Mouse (Mus musculus): ENCODE measurements around the gene Ldlrad3.

The Ldlrad3 gene

DNA sequence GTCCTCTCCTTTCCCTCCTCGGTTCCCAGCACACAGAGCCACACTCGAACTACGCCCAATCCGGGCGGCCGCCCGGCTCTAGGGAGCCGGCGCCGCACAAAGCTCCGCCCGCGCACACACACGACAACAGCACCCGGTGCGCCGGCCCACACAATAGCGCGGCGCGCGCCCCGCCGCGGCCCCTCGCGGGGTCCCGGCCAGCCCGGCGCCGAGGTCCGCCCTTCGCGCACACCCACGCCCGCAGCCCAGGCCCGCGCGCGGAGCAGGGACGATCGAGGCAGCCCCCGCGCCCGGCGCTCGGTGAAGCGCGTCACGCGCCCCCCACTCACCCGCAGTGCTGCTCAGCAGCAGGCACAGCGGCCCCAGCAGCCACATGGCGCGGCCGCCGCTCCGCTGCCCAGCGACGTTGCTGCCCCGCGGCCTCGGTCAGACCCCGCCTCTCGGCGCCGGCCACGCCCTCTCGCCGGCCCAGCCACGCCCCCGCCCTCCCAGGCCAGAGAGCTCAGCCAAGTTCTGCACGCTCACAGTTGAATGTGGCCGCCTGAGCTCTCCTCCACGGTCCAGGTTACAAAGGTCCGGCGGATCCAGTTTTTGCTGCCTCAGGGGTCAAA, at the start of gene Ldlrad3:
TSS of gene Ldlrad3 (minus strand) at position 435 of the 611 bp plus-strand sequence.
- peak; percentile 88 for DNase-seq

DNA sequence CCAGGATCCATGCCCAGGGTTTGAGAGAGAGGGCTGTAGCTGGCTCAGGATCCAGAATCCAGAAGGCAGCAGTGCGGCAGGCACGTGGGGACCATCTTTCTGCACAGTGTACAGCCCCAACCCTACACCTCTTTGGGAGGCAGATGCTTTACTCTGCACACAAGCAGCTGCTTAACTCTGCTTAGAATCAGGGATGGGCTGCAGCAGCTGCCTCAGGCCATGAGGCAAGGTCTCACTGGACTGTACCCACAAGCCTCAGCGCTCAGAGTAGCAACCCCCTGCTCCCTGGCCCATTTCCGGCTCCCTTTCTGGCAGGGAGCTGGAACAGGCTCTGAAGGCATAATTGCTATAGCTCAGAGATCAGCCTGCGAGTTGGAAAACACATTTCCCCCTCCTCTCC, 45.3 kb upstream of the Ldlrad3 start:
- DNase-seq: no peak

DNA sequence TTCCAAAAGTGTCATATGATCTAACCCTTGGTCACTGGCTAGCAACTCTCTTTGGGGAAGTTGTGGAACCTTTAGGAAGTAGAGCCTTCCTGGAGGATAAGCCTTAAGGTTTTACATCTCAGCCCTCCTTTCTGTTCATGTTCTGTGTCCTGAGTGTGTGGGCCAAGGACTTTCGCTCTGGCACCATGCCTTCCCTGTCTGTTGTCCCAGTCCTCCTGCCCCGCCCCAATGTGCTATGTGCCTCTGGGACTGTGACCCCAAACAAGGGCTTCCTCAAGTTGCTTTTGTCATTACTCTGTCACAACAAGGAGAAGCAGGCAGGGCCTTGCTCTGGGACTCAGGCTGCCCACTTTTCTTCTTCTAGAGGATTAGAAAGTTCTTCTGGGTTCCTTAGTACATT, 42.9 kb upstream of the Ldlrad3 start:
- no peak for DNase-seq

DNA sequence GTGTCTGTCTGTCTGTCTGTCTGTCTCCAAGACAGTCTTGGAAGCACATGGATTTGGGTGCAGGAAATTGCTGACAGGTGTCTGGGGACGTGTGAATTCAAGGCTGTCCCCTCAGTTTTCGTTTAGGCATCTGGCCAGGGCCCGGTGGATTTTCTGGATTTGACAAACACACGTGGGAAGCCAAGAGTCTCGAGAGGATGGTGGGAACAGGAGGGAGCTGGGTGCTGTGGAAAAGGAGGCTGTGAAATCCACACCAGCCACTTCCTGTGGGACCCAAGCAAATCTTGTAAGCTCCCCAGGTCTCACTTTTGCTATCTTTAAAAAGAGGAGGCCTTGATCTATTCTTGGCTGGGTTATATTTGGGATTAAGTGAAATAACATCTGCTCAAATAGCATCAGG, 42.1 kb upstream of the Ldlrad3 start:
- no peak for DNase-seq

DNA sequence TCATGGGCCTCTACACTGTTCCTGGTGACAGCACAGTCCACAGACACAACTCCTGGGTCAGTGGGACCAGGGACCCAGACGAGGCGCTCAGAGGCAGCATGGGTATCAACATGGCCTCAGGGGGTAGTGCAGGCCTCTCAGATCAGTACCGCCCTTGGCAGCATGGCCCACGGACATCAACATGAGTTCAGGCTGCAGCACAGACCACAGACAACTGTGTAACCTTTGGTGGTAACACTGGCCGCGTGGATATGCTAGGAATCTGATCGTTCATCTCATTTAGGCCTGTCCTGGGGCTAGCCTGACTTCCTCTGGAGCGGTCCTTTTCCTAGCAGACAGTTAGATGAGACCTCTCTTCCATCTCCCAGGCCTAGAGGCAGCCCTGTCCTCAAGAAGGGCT, 41.7 kb upstream of the Ldlrad3 start:
- no peak for DNase-seq

DNA sequence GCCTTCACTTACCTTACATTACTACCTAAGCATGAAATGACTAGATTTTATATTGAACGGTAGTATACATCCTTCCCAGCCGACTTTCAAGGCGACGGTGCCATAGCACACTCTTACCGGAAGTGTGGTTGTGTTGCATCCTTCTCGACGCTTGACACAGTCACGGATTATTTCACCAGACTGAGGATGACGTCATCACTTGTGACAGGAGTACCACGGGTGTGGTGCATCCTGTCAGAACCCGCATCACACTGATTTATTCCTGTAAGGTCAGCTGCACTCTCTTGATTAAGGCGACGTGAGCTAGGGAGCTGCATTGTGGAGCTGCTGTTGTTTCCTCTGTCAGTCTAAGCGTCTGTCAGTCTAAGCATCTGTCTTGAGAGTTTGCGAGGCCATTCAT, 40.1 kb upstream of the Ldlrad3 start:
- DNase-seq: no peak

DNA sequence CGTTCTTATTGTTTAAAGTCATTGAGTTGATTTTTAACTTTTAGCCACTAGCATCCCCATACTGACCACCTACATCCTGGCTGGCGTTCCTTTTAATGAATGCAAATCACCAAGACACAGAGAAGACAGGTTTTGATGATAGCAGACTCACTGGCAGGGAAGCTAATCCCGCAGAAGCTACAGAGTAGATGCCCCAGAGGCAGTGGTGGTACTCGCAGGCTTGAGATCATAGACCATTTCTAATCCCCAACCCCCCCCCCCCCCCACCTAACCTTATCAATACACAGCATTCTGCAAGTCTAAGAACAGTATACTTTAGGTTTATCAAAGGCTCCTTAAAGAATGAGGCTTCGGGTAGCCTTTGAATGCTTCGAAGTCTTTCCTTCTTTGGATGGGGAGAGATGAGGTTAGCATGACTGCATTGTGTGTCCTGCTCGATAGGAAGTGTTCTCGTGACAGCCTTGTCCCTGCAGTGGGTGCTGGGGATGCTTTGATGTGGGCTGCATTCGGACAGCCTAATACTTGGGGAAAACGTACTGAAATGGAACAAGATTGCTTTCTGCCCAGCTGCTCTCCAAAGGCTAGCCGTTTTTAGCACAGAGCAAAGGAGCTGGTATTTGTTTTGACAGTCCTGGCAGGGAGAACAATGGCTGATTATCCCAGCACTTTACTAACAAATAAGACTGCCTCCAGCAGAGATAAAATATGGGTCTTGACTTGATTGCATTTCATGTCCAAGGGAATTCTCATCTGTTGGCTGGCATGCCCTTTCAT, 37.4 kb upstream of the Ldlrad3 start:
- no peak for DNase-seq

DNA sequence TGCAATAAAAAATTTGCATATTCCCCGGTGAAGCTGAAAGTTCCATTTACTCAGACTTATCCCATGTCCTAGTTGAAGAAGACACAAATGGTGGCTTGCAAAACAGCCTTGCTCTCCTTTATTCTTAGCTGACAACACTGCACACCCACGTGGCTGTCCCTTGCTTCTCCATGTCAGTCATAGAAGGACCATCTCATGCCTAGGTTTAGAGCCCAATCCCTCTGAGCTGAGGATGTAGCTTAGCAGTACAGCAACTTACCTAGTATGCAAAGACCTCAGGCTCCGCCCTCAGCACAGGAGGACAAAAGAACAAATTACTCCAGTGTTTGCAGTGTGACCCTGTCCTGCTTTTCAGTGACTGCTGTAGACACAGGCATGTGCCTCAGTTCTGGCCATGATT, 36.6 kb upstream of the Ldlrad3 start:
- no peak for DNase-seq

DNA sequence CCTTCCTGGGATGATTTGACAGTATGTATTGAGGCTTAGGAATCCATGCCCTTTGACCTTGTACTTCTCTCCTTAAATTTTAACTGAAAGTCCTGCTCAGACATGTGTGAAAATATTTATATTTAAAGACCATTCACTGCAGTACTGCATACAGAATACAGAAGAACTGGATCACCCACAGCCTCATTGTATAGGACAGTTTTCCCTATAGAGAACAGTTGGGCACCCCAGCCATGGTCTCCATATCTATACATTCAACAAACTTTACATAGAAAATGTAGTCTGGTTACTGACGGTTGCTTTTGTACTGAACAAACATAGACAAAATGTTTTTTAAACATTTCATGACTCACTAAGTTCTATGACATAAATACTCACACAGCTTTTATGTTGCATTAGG, 30.6 kb upstream of the Ldlrad3 start:
- no peak for DNase-seq

DNA sequence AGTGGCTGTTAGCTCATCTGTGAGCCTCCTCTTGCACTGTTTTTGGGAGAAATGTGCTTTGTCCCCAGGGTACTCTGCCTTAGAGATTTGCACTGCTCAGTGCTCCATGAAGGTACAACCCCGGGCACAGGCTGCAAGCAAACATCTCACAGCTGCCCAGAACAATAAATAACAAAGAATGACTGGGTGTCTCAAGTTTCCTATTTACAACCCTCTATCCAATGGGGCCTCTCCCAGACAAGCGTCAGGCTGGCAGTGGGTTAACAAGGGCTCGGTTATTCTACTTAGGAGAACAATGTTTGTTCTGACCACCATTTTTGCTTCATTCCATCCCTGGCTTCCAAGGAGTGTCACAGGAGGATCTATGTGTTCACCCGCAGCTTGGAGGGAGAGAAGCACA, 25.9 kb upstream of the Ldlrad3 start:
- no peak for DNase-seq

DNA sequence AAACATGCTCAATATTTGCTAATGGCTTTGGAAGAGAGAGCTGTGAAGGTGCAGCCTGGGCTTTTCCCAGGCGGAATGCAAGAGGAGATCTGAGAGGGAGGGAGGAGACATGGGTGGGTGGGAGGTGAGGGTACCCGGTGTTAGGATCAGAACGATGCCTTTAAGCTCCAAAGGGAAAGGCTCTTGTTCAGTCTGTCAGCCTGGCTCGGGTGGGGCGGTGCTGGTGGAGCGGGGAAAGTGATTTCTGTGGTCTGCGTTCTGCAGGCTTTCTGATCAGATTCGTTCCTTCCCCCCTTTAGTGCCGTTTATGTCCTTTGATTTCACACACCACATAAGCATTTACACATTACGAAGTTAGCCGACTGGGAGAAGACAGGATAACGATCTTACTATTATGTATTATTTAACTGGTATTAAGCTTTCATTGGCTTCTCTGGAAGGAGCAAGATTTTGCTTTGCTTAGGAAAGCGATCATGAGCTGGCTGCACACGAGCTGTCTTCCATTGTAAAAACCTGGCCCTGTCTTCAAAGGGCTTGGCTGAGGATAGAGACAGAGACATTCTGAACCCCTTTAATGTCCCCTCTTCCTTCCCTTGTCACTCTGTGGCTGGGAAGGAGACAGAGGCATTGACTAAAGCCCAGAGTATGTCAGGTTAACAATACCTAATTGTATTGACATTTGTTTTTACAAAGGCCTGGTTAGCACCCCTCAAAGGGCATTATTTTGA, 19.7 kb upstream of the Ldlrad3 start:
- DNase-seq: no peak

DNA sequence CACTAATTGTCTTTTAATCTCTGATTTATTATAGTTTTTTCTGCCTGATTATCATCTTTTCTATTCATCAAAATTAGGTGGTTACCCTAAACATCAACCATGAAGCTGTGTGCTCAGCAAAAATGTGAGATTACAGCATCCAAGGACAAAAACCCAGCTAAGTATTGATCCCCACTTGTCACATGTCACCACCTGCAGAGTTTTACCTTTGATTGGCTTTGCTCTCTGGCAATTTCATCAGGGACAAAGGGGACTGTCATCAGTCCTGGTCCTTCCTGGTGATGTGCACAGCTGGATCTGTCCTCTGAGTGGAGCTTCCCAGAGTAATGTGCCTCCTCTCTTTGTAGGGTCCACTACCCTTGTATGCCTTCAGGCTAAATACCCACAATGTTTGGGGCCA, 17.3 kb upstream of the Ldlrad3 start:
- DNase-seq: no peak

DNA sequence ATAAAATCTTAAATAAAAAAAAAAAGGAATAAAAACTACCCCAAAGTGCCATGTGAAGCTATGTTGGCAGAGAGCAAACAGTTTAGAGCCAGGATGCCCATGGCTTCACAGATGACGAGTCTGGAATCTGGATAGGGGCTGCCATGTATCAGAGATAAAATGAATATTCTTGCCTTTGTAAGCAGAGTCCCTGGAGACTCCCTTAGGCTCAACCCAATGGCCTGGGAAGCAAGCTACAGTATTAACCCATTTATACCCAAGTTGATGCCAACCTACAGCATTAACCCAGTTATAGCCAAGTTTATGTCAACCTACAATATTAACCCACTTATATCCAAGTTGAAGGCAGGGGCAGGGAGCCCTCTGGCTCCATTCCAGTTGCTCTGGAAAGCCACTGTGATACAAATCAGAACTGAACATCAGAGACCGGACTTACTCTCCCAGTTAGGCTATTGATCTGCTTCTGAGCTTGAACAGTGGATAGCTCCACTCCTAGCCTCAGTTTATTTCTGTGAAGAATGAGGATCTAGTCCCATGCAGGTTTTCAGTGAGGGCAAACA, 16.1 kb upstream of the Ldlrad3 start:
- peak; percentile 30 for DNase-seq

DNA sequence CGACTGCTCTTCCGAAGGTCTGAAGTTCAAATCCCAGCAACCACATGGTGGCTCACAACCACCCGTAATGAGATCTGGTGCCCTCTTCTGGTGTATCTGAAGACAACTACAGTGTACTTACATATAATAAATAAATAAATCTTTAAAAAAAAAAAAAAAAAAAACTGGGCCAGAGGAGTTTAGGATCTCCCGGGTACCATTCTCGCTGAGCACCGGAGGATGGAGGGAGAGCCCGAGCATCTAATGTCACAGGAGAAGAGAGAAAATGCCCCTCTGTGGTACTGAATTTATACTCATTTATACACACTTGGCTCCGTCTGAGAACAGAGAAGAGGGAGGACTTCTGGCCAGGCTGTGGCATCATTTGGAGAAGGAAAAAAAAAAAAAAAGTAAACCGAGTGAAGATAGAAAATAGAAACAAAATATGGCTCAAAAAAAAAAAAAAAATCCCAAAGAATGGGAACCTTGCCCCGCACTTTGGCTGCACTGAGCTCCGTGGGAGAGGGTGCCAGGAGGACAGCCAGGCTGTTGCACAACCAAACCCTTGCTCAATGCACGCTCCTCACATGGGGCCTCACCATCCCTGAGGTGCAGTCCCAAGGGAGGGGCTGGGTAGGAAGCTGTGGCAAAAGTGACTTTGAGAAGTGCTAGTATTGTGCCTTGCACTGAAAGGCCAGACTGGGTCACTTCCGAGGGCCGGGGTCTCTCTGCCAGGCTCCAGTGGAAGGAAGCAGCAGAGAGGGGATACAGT, 15.2 kb upstream of the Ldlrad3 start:
- peak; percentile 67 for DNase-seq

DNA sequence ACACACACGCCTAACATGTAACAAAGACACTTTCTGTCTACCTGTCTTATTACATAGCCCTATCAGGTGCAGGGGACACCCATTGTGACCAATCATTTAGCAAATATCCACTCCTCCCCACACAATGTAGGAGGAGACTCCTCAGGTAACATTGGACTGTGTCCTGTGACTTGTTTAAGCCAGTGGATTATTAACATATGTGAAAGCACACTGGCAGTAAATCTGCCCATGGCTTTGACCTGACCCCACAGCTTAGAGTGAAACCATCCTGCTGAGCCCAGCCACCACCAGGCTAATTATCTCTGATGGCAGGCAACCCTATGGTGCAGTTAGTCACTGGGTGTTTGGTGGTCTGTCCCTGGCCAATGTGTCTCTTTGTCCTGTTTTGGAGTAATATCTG, 11.1 kb upstream of the Ldlrad3 start:
- no peak for DNase-seq

DNA sequence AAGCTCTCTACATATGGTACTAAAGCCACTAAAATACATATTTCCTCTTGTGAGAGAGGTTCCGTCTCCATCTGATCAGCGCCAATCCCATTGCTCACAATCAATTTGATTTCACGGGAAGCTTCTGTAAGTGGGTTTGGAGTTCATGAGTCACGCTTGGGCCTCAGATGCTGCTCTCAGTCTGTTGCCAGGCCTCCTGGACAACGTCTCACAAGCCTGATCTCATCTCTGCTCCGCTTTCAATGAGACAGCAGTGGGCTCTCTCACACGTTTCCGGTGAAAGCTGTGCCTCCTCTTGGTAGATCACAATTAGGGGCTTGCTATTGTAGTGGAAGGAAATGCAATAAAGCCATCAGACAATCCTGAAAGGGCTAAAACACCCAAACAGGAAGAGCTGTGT, 10.5 kb upstream of the Ldlrad3 start:
- DNase-seq: no peak

DNA sequence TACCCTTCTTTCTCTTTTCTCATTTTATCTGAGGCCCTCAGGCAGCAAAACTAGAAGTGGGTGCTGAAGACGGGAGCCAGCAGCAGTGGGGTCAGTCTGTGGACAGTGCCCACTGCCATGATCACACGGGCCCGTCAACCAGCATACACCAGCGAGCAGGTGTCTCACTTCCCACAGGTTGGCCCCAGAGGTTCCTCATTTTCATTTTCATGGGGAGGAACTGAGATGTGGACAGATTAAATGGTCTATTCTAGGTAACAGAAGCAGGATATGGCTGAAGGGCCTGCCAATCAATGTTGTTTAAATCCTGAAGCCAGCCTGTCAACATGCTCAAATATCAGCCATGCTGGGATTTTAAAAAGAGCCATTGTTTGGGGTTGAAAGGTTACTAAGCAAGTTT, 9.3 kb upstream of the Ldlrad3 start:
- no peak for DNase-seq

DNA sequence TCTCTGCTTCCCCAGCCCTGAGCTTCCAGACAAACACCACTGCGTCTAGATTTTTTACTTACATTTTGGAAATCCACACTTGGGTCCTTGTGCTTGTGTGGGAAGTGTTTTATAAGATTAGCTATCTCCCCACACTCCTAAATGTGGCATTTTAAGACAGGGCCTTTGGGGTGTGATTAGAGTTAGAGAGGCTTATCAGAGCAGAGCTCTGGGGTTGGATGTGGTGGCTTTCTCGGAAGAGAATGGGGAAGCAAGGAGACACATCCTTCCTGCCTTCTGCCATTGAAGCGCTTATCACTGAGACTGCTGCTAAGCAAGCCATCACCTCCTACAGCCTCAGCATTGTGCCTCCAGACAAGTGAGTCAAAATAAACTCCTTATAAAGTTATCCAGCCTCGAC, 8.1 kb upstream of the Ldlrad3 start:
- DNase-seq: no peak

DNA sequence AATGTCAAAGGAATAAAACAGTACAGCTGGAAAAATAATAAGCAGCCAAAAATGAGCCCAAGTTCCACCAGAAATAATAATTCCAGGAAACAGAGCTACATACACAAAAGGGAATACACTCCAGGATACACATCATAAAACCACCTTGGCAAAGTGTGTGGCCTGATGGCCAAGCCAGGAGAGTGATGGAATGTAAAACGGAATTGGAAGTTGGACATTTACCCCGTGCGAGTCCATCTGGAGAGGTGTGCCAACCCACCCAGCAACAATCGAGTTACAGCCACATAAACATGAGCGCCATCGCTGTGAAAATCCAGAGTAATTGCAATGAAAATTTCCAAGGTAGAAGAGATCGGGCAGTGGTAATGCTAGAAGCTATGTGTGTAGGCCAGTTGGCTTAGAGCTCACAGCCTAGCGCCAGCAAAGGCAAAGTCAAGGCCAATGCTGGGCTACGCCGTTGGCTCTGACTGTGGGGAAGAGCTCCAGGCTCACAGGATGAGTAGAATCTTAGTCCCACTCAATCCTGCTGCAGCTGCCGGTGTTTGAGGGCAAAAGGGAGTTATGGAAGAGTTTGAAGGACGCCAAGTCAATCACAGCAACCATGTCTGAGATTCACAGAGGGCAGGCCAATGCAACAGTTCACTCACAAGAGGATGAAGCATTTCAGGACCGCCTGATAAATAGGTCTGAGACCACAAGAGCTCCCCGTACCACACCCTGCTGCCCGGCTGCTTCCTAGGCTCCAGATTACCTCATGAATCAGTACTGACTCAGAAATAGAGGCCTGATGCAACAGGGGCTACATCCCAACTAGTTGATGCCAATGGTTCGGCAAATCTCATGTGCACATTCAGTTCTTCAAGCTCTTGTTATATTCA, 7.0 kb upstream of the Ldlrad3 start:
- peak; percentile 57 for DNase-seq

DNA sequence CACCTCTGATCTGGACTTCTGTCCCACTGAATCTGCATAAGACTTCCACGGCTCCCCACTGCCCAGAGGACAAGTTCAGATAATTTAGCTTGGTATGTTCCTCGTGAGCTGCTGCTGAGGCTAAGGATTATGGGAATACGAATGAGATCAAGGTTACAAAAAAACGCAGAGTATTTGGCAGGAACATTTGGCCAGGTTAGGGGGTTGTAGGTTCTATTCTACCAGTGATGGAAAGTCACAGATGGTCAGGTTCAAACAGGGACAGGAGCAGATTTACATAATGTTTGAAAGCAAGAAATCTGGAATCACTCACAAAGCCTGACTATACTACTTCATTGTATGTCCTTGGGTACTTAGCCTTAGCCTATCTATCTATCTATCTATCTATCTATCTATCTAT, 5.6 kb upstream of the Ldlrad3 start:
- DNase-seq: peak; percentile 63

DNA sequence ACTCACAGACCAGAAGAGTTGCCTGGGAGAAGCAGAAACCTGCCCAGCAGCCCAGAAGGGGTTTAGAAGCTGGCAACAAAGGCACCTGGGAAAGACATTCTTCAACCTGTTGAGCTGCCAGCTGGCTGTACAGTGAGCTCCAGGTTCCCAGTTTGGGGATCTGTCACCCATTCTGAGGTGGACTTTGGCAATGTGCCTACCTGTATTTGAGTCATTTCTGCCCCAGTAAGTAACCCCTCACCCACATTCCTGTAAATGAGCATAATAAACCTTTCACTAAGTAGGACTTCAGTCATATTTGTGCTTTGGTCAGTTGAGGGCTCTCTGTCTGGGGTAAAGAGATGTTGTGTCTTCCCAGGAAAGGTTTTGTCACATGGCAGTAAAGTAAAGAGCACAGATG, 4.8 kb upstream of the Ldlrad3 start:
- peak; percentile 40 for DNase-seq

Measured in cerebellum, adult 9-11 months (tissue).